ENCODE assay signal across 28 mouse cellular contexts in genomic region chr7:134428676-134429075, GRCm38 (mm10). TPM values are rescaled to one million over a fixed set of nuclear protein-coding genes. Genes with fewer than 3 reads are reported as not detected.
"Had no signal": no experiment of that assay in that cellular context is flagged by ENCODE, and none has a peak within 500 bp of the region (broad histone marks: within the 10 kb centered on the region; RNA-seq: fewer than 3 reads in every experiment).

No protein-coding gene starts in this region.

- H3K4me3 ChIP-seq: gastrocnemius, adult 2 months; heart, embryonic 10.5 days; heart, embryonic 12.5 days; hindbrain, embryonic 10.5 days; hindbrain, embryonic 12.5 days; intestine, embryonic 15.5 days; layer of hippocampus, adult 2 months; limb, embryonic 13.5 days; limb, embryonic 15.5 days; liver, embryonic 12.5 days had no signal

- H3K9me3 ChIP-seq: heart, embryonic 10.5 days; heart, embryonic 12.5 days; hindbrain, embryonic 10.5 days; hindbrain, embryonic 12.5 days; intestine, embryonic 15.5 days; limb, embryonic 13.5 days; limb, embryonic 15.5 days had no signal

- H3K36me3 ChIP-seq: heart, embryonic 10.5 days; heart, embryonic 12.5 days; hindbrain, embryonic 10.5 days; hindbrain, embryonic 12.5 days; intestine, embryonic 15.5 days; limb, embryonic 13.5 days; limb, embryonic 15.5 days; liver, embryonic 12.5 days had no signal

- ATAC-seq: hindbrain, embryonic 16.5 days; inflammation-experienced regulatory T-cells, adult 6 months; intestine, embryonic 15.5 days; intestine, postnatal 0 days; liver, embryonic 12.5 days had no signal

- H3K27ac ChIP-seq: gastrocnemius, adult 2 months; heart, embryonic 10.5 days; hindbrain, embryonic 10.5 days; hindbrain, embryonic 12.5 days; hindbrain, embryonic 14.5 days; intestine, embryonic 15.5 days; kidney, postnatal 0 days; layer of hippocampus, adult 2 months; limb, embryonic 13.5 days; limb, embryonic 15.5 days; liver, embryonic 12.5 days; liver, embryonic 14.5 days had no signal

- DNase-seq: gastrocnemius, adult 2 months; gastrocnemius, postnatal 10 days; gastrocnemius, postnatal 25 days; heart, adult 18-20 months; heart, postnatal 10 days; heart, postnatal 4 days; kidney, postnatal 4 days; layer of hippocampus, adult 9-11 months; layer of hippocampus, postnatal 36 days; left cerebral cortex, postnatal 4 days; lung, adult 18-20 months had no signal

- H3K4me2 ChIP-seq: heart, embryonic 12.5 days; hindbrain, embryonic 12.5 days; hindbrain, embryonic 14.5 days; intestine, embryonic 15.5 days; limb, embryonic 13.5 days; limb, embryonic 15.5 days; liver, embryonic 12.5 days had no signal

- H3K4me1 ChIP-seq: heart, embryonic 10.5 days; hindbrain, embryonic 10.5 days; hindbrain, embryonic 12.5 days; intestine, embryonic 15.5 days; limb, embryonic 13.5 days; limb, embryonic 15.5 days; liver, embryonic 12.5 days had no signal

- H3K9ac ChIP-seq: heart, embryonic 12.5 days; hindbrain, embryonic 12.5 days; hindbrain, embryonic 14.5 days; intestine, embryonic 15.5 days; limb, embryonic 13.5 days; limb, embryonic 15.5 days; liver, embryonic 12.5 days; liver, embryonic 14.5 days had no signal

- H3K27me3 ChIP-seq: heart, embryonic 12.5 days; hindbrain, embryonic 12.5 days; intestine, embryonic 15.5 days; limb, embryonic 13.5 days; limb, embryonic 15.5 days; liver, embryonic 12.5 days had no signal

RNA-seq across cellular contexts. Expression of gene D7Ertd443e, which starts 43.2 kb away (rescaled TPM):
- polyA plus RNA-seq: heart, embryonic 10.5 days; inflammation-experienced regulatory T-cells, adult 6 months; intestine, postnatal 0 days; liver, adult 2 months; liver, embryonic 12.5 days; liver, embryonic 16.5 days had no signal
